Mouse (Mus musculus): Measurements from ENCODE around the gene Anks1. TPM values are rescaled to one million over a fixed set of nuclear protein-coding genes. Genes with fewer than 3 reads are reported as not detected.

The Anks1 gene
- polyA plus RNA-seq, 1 experiment from 2014 or later = 55.8 TPM

DNA sequence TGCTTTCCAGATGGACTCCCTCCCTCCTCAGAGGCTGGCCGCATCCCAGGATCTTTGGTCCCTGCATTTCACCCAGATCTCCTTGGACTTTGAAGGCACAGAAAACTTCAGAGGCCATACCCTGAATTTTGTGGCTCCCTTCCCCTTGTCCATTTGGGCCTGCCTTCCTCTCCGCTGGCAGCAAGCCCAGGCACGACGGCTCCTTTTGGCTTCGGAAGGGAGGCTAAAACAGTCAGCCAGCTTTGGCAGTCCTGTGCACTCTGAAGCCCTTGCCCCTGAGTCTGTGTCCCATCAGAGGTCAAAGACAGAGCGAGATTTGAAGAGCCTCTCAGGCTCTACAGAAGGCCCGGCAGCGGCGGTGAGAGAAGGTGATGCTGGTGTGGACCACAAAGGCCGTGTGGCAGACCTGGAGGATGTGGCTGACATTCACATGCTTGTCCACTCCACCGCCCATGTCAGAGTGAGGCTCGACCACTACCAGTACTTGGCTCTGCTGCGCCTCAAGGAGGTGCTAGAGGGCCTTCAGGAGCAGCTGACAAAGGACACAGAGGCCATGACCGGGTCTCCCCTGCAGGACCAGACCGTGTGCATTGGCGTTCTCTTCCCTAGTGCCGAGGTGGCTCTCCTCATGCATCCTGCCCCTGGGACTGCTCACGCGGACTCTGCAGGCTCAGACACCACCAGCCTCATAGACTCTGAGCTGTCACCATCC, 22.5 kb upstream of the Anks1 start:
- no peak overlapping the region for H3K4me2 ChIP-seq (ENCODE audit: low read depth, low read length)
- H3K4me3 ChIP-seq (ENCODE audit: low read depth, low read length) = no peak overlapping the region
- H3K36me3 ChIP-seq (ENCODE audit: control insufficient read depth, insufficient read depth, low read length) = peaks cover 53% of the 10 kb centered on the region
- no peak overlapping the region for H3K9ac ChIP-seq (replicated peaks; ENCODE audit: low read depth, low read length)
- H3K9me3 ChIP-seq (ENCODE audit: control insufficient read depth, low read length) = no peaks in the 10 kb centered on the region
- ATAC-seq (ENCODE audit: low read depth) = no peak
- no peaks in the 10 kb centered on the region for H3K4me1 ChIP-seq (ENCODE audit: control insufficient read depth, insufficient read depth, low read length)
- WGBS = 86% methylated on average over 19 of the region's 19 CpGs
- H3K27ac ChIP-seq (ENCODE audit: low read depth, low read length) = no peak overlapping the region
- no peaks in the 10 kb centered on the region for H3K27me3 ChIP-seq (ENCODE audit: control insufficient read depth, insufficient read depth, low read length)

DNA sequence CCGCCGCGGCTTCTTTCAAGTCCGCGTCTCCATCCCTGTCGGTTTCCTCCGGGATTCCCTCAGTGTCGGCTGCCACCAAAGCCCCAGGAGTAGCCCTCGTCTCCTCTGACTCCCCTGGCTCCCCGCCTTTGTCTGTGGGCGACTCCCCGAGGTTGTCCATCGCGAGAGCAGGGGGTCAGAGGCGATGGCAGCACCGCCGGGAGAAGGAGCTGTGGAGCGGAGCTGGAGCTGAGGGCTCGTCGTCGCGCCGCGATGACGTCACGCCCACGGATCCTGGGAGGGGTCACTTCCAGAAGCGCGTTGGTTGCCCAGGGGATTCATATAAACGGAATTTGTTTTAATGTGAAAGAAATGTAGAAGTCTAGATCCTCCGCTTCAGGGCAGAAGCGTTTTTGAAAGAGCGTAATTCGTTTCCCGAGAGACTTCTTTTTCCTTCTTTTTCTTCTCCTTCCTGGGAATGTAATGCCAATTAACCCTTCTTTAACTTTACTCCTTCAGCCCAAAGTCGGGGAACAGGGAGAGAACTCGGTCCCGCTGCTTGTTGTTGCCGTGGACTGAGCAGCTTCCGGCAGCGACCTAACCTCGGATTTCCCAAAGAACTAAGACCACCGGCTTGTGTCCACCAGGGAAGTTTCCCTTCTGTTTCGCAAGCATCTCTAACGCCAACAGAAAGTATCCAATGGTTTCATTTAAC, 1.4 kb upstream of the Anks1 start:
- H3K4me3 ChIP-seq (ENCODE audit: low read depth, low read length) = peak overlapping the region; percentile 86
- H3K36me3 ChIP-seq (ENCODE audit: control insufficient read depth, insufficient read depth, low read length) = peaks cover 11% of the 10 kb centered on the region; the same call in 1 of the 2 replicates
- peaks cover 14% of the 10 kb centered on the region for H3K4me1 ChIP-seq (ENCODE audit: control insufficient read depth, insufficient read depth, low read length)
- no peak for ATAC-seq (ENCODE audit: low read depth)
- H3K27ac ChIP-seq (ENCODE audit: low read depth, low read length) = no peak overlapping the region
- peak overlapping the region; percentile 84 for H3K4me2 ChIP-seq (ENCODE audit: low read depth, low read length)
- H3K27me3 ChIP-seq (ENCODE audit: control insufficient read depth, insufficient read depth, low read length) = no peaks in the 10 kb centered on the region
- peak overlapping the region; percentile 80 for H3K9ac ChIP-seq (replicated peaks; ENCODE audit: low read depth, low read length)
- under 1% methylated on average over 45 of the region's 45 CpGs for WGBS
- no peaks in the 10 kb centered on the region for H3K9me3 ChIP-seq (ENCODE audit: control insufficient read depth, low read length)

DNA sequence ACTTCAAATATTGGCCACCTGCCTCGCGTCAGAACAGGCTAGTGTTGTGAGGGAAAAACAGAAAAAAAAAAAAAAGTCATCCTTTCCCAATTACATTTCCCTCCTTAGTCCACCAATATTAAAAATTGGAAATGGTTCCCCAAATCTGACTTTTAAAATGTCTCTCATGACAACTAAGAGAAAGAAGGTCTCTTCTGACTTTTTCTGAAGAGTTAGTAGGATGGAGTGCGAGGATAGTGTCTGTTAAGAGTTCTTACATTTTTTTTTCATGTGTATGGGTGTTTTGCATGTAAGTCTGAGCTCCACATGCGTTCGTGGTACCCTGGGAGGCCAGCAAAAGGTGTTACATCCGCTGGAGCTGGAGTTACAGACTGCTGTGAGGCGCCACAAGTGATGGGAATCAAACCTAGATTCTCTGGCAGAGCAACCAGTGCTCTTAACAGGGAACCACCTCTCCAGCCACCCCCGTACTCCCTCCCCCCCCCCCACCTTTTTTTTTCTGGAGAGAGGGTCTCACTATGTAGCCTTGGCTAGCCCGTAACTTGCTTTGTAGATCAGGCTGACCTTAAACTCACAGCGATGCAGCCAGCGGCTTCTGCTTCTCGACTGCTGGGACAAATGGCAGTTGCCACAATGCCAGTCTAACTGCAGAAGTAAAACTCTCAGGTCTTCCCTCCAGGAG, 759 bp upstream of the Anks1 start:
- peaks cover 14% of the 10 kb centered on the region for H3K4me1 ChIP-seq (ENCODE audit: control insufficient read depth, insufficient read depth, low read length)
- peak overlapping the region; percentile 86 for H3K4me3 ChIP-seq (ENCODE audit: low read depth, low read length)
- H3K27me3 ChIP-seq (ENCODE audit: control insufficient read depth, insufficient read depth, low read length) = no peaks in the 10 kb centered on the region
- H3K9me3 ChIP-seq (ENCODE audit: control insufficient read depth, low read length) = no peaks in the 10 kb centered on the region
- H3K27ac ChIP-seq (ENCODE audit: low read depth, low read length) = peak overlapping the region; percentile 92
- WGBS = under 1% methylated on average over 12 of the region's 12 CpGs
- H3K4me2 ChIP-seq (ENCODE audit: low read depth, low read length) = peak overlapping the region; percentile 84
- ATAC-seq (ENCODE audit: low read depth) = no peak
- H3K9ac ChIP-seq (replicated peaks; ENCODE audit: low read depth, low read length) = peak overlapping the region; percentile 80
- H3K36me3 ChIP-seq (ENCODE audit: control insufficient read depth, insufficient read depth, low read length) = peaks cover 5% of the 10 kb centered on the region; the same call in 1 of the 2 replicates

- Histone ChIP-seq H3K4me3 (ENCODE audit: low read depth, low read length) (peak within 1 kb of the TSS; percentile 86), H3K36me3 (ENCODE audit: control insufficient read depth, insufficient read depth, low read length) (peaks cover 5% of the 10 kb centered on the region; the same call in 1 of the 2 replicates), H3K27ac (ENCODE audit: low read depth, low read length) (peak within 1 kb of the TSS; percentile 92), H3K9ac (replicated peaks; ENCODE audit: low read depth, low read length) (peak within 1 kb of the TSS; percentile 80), H3K27me3 (ENCODE audit: control insufficient read depth, insufficient read depth, low read length) (no peaks in the 10 kb centered on the region), H3K9me3 (ENCODE audit: control insufficient read depth, low read length) (no peaks in the 10 kb centered on the region), H3K4me1 (ENCODE audit: control insufficient read depth, insufficient read depth, low read length) (peaks cover 14% of the 10 kb centered on the region), H3K4me2 (ENCODE audit: low read depth, low read length) (peak within 1 kb of the TSS; percentile 84)
- ATAC-seq (ENCODE audit: low read depth) = peak; percentile 57
- WGBS = 2% methylated on average over 53 of the region's 53 CpGs
These were observed 755 bp downstream of the Anks1 start, which contains the start of gene Taf11 for GRCm38 (mm10) chr17:27909622-27910500. TSS of gene Taf11 (minus strand) at chr17:27909844.

GRCm38 (mm10) chr17:27911371-27911770, 2.3 kb downstream of the Anks1 start:
- Histone ChIP-seq H3K36me3 (ENCODE audit: control insufficient read depth, insufficient read depth, low read length) (peaks cover 5% of the 10 kb centered on the region; the same call in 1 of the 2 replicates), H3K27ac (ENCODE audit: low read depth, low read length) (no peak overlapping the region), H3K4me1 (ENCODE audit: control insufficient read depth, insufficient read depth, low read length) (peaks cover 12% of the 10 kb centered on the region), H3K27me3 (ENCODE audit: control insufficient read depth, insufficient read depth, low read length) (no peaks in the 10 kb centered on the region), H3K9me3 (ENCODE audit: control insufficient read depth, low read length) (no peaks in the 10 kb centered on the region), H3K4me2 (ENCODE audit: low read depth, low read length) (no peak overlapping the region), H3K9ac (replicated peaks; ENCODE audit: low read depth, low read length) (no peak overlapping the region), H3K4me3 (ENCODE audit: low read depth, low read length) (no peak overlapping the region)
- ATAC-seq (ENCODE audit: low read depth) = no peak
- 92% methylated on average over 7 of the region's 7 CpGs for WGBS

GRCm38 (mm10) chr17:27914742-27915141, 5.6 kb downstream of the Anks1 start:
- no peak overlapping the region for H3K4me3 ChIP-seq (ENCODE audit: low read depth, low read length)
- H3K27me3 ChIP-seq (ENCODE audit: control insufficient read depth, insufficient read depth, low read length) = no peaks in the 10 kb centered on the region
- no peak overlapping the region for H3K4me2 ChIP-seq (ENCODE audit: low read depth, low read length)
- ATAC-seq (ENCODE audit: low read depth) = no peak
- no peaks in the 10 kb centered on the region; the same call in 1 of the 2 replicates for H3K4me1 ChIP-seq (ENCODE audit: control insufficient read depth, insufficient read depth, low read length)
- H3K27ac ChIP-seq (ENCODE audit: low read depth, low read length) = no peak overlapping the region
- WGBS = 94% methylated on average over 4 of the region's 4 CpGs
- H3K9me3 ChIP-seq (ENCODE audit: control insufficient read depth, low read length) = no peaks in the 10 kb centered on the region
- H3K36me3 ChIP-seq (ENCODE audit: control insufficient read depth, insufficient read depth, low read length) = peaks cover 5% of the 10 kb centered on the region; the same call in 1 of the 2 replicates
- H3K9ac ChIP-seq (replicated peaks; ENCODE audit: low read depth, low read length) = no peak overlapping the region

GRCm38 (mm10) chr17:27916366-27916765, 7.3 kb downstream of the Anks1 start:
- Histone ChIP-seq H3K9me3 (ENCODE audit: control insufficient read depth, low read length) (no peaks in the 10 kb centered on the region), H3K27ac (ENCODE audit: low read depth, low read length) (no peak overlapping the region), H3K4me2 (ENCODE audit: low read depth, low read length) (no peak overlapping the region), H3K4me1 (ENCODE audit: control insufficient read depth, insufficient read depth, low read length) (no peaks in the 10 kb centered on the region), H3K27me3 (ENCODE audit: control insufficient read depth, insufficient read depth, low read length) (no peaks in the 10 kb centered on the region), H3K36me3 (ENCODE audit: control insufficient read depth, insufficient read depth, low read length) (peaks cover 5% of the 10 kb centered on the region; the same call in 1 of the 2 replicates), H3K4me3 (ENCODE audit: low read depth, low read length) (no peak overlapping the region), H3K9ac (replicated peaks; ENCODE audit: low read depth, low read length) (no peak overlapping the region)
- WGBS = 87% methylated on average over 4 of the region's 4 CpGs
- no peak for ATAC-seq (ENCODE audit: low read depth)

GRCm38 (mm10) chr17:27920676-27921075, 11.6 kb downstream of the Anks1 start:
- Histone ChIP-seq H3K27me3 (ENCODE audit: control insufficient read depth, insufficient read depth, low read length) (no peaks in the 10 kb centered on the region), H3K4me3 (ENCODE audit: low read depth, low read length) (no peak overlapping the region), H3K27ac (ENCODE audit: low read depth, low read length) (no peak overlapping the region), H3K9ac (replicated peaks; ENCODE audit: low read depth, low read length) (no peak overlapping the region), H3K36me3 (ENCODE audit: control insufficient read depth, insufficient read depth, low read length) (no peaks in the 10 kb centered on the region), H3K4me1 (ENCODE audit: control insufficient read depth, insufficient read depth, low read length) (peaks cover 14% of the 10 kb centered on the region; the same call in 1 of the 2 replicates), H3K9me3 (ENCODE audit: control insufficient read depth, low read length) (no peaks in the 10 kb centered on the region), H3K4me2 (ENCODE audit: low read depth, low read length) (no peak overlapping the region)
- WGBS = 67% methylated on average over 4 of the region's 4 CpGs
- ATAC-seq (ENCODE audit: low read depth) = no peak
